Mouse (Mus musculus): ENCODE measurements around the gene Aox4.

DNA sequence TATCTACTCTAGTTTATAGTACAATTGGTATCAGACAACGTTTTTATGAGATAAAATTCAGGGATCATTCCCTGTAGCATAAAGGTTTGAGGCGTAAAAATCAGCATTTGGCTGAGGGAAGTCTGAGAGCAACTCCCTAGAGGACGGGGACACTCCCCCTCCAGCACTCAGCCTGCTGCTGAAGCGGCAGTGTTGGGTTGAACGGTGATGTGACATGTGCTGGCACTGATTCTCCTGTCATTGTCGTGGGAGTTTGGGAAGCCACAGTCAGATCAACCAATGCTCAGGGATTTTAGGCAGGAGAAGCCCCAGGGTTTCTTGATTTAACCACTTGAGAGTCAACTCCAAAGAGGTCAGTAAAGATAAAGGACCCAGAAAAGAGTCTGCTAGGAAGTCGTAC lies 74.3 kb downstream of the Aox4 start:
- TF ChIP-seq HCFC1 (IDR thresholded peaks at IDR 0.05; ENCODE audit: low read depth, low read length) (no peak), MAFK (IDR thresholded peaks at IDR 0.05; ENCODE audit: insufficient replicate concordance, low read length) (no peak), CTCF (conservative IDR thresholded peaks at IDR 0.05 in 1 of 2, IDR thresholded peaks at IDR 0.05 in 1 of 2; ENCODE audit: low read depth in 2 of 2, low read length in 2 of 2) (no peak), USF1 (IDR thresholded peaks at IDR 0.05; ENCODE audit: low read depth, low read length) (no peak), POLR2A (IDR thresholded peaks at IDR 0.05; ENCODE audit: low read depth, low read length) (no peak), RCOR1 (conservative IDR thresholded peaks at IDR 0.05; ENCODE audit: low read depth, low read length) (no peak)

Data from CH12.LX (cell line).